Mouse (Mus musculus): ENCODE measurements around the gene Ppfia3. TPM values are rescaled to one million over a fixed set of nuclear protein-coding genes. Genes with fewer than 3 reads are reported as not detected.
A peak's percentile ranks its signal among the peaks of the same experiment; 100 is the strongest.
"Not testable (repeated sequence)": the region's sequence is repeated elsewhere in the genome, so short reads cannot be mapped to it uniquely, and the experiment has no call there.

Ppfia3 gene
- polyA plus RNA-seq, 1 experiment from 2014 or later = 4.1 TPM

DNA sequence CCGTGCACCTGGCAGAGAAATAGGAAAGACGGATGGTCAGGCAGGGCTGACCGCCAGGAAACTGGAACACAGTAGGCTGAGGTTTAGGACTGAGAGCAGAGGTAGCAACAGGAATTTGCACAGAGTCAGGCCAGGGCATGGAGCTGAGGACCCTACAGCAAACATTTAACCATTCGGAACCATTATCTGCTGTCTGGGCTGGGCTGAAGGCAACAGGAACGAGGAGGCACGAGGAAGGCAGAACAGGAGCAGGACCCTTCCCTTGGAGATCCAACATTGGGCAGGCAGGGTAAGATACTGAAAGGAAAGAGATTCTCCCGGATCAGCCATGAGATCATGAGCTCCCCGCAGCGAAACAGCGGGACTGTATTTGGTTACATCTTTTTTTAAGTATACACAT, 41.0 kb upstream of the Ppfia3 start:
- CTCF ChIA-PET = no interaction called here
- ATAC-seq (no peak), DNase-seq (ENCODE audit: low read depth, low spot score) (no peak)
- H3K27me3 ChIP-seq = peaks cover 41% of the 10 kb centered on the region
- no peak for TF ChIP-seq CTCF (IDR thresholded peaks at IDR 0.05)
- POLR2A ChIA-PET = interaction anchor here (0.6 kb wide), 1 partner anchor 27 kb away, joined by 3 read pairs; the partner anchor contains the start of gene Gys1
- in situ Hi-C loops (cut with MboI; ENCODE audit: low pct_unique_long_range_greater_than_20kb) = loop anchor here (10.0 kb wide), 1 partner anchor 103 kb away; no protein-coding TSS in a partner anchor

DNA sequence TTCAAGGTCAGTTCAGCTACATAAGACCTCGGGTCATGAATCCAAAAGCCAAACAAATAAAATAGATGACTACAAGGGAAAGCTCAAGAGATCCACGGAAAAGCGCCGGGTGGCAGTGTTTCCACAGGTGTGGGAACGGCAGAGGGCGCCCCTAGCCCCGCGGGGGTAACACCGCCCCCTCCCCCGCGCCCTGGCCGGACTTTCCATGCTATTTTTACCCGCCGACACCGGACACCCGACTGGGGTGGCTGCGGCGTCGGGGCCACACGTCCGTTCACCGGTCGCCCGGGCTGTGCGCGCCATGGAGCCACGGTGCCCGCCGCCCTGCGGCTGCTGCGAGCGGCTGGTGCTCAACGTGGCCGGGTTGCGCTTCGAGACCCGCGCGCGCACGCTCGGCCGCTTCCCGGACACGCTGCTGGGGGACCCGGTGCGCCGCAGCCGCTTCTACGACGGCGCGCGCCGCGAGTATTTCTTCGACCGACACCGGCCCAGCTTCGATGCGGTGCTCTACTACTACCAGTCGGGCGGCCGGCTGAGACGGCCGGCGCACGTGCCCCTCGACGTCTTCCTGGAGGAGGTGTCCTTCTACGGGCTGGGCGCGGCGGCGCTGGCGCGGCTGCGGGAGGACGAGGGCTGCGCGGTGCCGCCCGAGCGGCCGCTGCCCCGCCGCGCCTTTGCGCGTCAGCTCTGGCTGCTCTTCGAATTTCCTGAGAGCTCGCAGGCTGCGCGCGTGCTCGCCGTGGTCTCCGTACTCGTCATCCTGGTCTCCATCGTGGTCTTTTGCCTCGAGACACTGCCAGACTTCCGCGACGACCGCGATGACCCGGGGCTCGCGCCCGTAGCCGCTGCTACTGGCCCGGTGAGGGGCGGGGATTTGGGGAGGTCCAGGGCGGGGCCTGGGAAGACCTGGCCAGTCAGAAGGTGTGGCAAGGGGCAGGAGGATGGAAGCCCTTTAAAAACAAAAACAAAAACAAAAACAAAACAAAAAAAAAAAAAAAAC, 39.6 kb upstream of the Ppfia3 start:
- no peak for TF ChIP-seq CTCF (IDR thresholded peaks at IDR 0.05)
- ATAC-seq (peak; percentile 33), DNase-seq (ENCODE audit: low read depth, low spot score) (no peak)
- H3K27me3 ChIP-seq = peaks cover 38% of the 10 kb centered on the region
- POLR2A ChIA-PET = interaction anchor here (1.5 kb wide), 1 partner anchor 28 kb away, joined by 3 read pairs; the partner anchor contains the start of gene Gys1
- in situ Hi-C loops (cut with MboI; ENCODE audit: low pct_unique_long_range_greater_than_20kb) = loop anchor here (10.0 kb wide), 1 partner anchor 102 kb away; no protein-coding TSS in a partner anchor
- CTCF ChIA-PET = interaction anchor here (1.0 to 1.6 kb wide), 2 partner anchors 14 to 106 kb away, joined by 4 to 5 read pairs; no protein-coding TSS in a partner anchor

DNA sequence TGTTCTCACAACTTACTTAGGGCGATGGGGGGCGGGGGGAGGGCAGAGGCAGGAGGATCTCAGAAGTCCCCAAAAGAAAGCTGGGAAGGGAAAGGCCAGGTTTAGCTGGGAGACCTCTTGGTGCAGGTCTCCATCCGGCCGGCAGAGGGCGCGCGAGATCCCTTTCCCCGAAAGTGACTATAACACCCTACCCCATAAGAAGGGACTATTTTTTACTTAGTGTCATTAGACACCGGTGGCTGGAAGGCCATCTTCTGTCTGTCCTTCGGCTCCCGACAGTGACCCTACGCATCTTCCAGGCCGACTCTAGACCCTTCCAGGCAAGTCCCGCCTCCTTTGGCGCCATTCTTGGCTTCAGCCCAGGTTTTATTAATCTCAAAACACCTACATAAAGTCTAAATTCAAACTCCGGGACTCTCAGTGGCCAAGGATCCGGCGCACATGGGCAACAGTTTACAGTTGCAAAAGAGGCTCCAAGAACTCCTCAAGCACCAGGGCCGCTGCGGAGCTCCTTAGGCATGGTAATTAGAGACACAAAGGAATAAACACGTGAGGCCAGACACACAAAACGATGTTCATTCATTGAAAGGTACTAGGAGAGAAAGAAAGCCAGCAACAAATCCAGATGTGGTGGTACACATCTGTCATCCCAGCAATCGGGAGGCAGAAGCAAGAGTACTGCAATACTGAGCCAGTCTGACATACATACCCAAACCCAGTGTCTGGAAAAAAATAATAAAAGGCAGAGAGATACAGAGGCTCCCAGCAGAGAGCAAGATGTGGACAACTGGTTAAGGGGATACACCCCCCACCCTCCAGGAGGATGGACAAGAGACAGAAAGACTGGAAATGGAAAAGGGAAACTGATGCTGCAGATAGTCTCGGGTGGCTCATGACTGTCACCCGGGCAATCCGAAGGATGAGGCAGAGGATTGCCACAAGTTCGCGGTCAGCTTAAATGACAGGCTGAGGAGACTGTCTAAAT, 38.6 kb upstream of the Ppfia3 start, which contains the start of gene Kcna7:
Gene Kcna7 (plus strand): TSS at position 563 of the 985 bp plus-strand sequence.
- peaks cover 32% of the 10 kb centered on the region for H3K27me3 ChIP-seq
- in situ Hi-C loops (cut with MboI; ENCODE audit: low pct_unique_long_range_greater_than_20kb) = loop anchor here (10.0 kb wide), 1 partner anchor 101 kb away; no protein-coding TSS in a partner anchor
- ATAC-seq = no peak
- CTCF ChIA-PET = interaction anchor here (1.0 to 2.3 kb wide), 5 partner anchors 13 to 128 kb away, joined by 4 to 5 read pairs (median 4); partner anchors contain the start of gene Slc6a21
- POLR2A ChIA-PET = interaction anchor here (1.5 kb wide), 1 partner anchor 29 kb away, joined by 3 read pairs; the partner anchor contains the start of gene Gys1
- no peak for TF ChIP-seq CTCF (IDR thresholded peaks at IDR 0.05)
- no peak for DNase-seq (ENCODE audit: low read depth, low spot score)

DNA sequence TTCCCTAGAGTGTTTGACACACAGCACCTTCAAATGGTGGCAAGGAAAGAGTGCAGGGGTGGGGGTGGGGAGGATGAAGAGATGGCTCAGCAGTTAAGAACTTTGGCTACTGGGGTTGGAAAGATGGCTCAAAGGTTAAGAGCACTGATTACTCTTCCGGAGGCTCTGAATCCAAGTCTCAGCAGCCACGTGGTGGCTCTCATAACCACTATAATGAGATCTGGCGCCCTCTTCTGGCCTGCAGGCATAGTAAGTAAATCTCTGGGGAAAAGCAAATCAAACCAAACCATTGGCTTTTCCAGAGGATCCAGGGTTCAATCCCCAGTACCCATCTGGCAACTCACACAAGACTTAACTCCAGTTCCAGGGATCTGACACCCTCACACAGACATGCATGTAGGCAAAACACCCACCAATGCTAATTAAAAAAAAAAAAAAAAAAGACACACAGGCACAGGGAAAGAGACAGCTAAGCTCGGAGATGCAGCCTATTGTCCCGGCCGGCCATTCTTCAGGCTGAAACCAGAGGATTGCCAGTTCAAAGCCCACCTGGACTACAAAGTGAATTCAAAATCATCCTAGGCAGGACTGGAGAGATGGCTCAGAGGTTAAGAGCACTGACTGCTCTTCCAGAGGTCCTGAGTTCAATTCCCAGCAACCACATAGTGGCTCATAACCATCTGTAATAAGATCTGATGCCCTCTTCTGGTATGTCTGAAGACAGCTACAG, 36.9 kb upstream of the Ppfia3 start:
- ATAC-seq (no peak), DNase-seq (ENCODE audit: low read depth, low spot score) (no peak)
- in situ Hi-C loops (cut with MboI; ENCODE audit: low pct_unique_long_range_greater_than_20kb) = loop anchor here (10.0 kb wide), 1 partner anchor 99 kb away; no protein-coding TSS in a partner anchor
- H3K27me3 ChIP-seq = peaks cover 23% of the 10 kb centered on the region
- peak; percentile 60 for TF ChIP-seq CTCF (IDR thresholded peaks at IDR 0.05)
- CTCF ChIA-PET = interaction anchor here (0.7 to 2.5 kb wide), 4 partner anchors 103 to 221 kb away, joined by 3 to 5 read pairs (median 4); partner anchors contain the start of gene Slc6a21
- POLR2A ChIA-PET = interaction anchor here (0.7 kb wide), 1 partner anchor 403 kb away, joined by 4 read pairs; no protein-coding TSS in a partner anchor

DNA sequence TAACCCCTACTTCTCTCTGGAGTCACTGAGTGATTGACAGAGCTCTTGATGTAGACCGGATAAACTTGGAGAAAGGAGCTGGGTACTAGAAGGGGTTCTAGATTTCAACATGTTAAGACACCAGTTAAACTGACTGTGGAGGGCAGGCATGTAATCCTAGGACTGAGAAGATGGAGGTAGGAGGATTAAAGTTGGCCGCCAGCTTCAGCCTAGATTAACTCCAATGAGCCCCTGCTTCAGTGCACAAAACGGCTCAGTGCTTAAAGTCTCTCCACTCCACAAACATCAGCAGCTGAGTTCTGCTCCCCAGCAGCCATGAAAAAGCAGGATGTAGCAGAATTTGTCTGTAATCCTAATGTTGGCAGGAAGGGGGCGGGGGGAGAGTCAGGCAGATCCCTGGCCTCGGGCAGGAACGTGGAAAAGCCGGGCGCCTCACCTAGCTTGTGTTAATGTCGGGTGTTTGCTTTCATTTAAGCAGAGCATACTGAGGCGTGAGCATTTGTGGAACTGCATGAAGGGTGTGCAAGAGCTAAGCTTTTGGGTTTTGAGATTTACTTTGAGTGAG, 34.8 kb upstream of the Ppfia3 start:
- DNase-seq (ENCODE audit: low read depth, low spot score) = no peak
- ChIA-PET CTCF (interaction anchor here (2.5 kb wide), 1 partner anchor 101 kb away, joined by 5 read pairs; no protein-coding TSS in a partner anchor), POLR2A (interaction anchor here (2.0 kb wide), 1 partner anchor 17 kb away, joined by 4 read pairs; no protein-coding TSS in a partner anchor)
- no peak for ATAC-seq
- no peak for TF ChIP-seq CTCF (IDR thresholded peaks at IDR 0.05)
- in situ Hi-C loops (cut with MboI; ENCODE audit: low pct_unique_long_range_greater_than_20kb) = loop anchor here (10.0 kb wide), 1 partner anchor 97 kb away; no protein-coding TSS in a partner anchor
- peaks cover 7% of the 10 kb centered on the region for H3K27me3 ChIP-seq

DNA sequence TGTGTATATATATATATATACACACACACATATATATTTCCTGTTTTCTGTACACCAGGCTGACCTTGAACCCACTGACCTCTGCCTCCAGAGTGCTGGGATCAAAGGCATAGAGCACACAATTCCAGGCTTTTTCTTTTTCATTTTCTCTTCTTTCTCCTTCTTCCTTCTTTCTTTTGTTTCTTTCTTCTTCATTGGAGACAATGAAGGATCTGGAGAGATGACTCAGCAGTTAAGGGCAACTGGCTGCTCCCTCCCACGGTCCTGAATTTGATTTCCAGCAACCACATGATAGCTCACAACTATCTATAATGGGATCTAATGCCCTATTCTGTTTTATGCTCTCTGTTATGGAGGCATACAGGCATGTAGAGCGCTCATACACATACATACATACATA, 30.0 kb upstream of the Ppfia3 start:
- no peak for TF ChIP-seq CTCF (IDR thresholded peaks at IDR 0.05)
- CTCF ChIA-PET = interaction anchor here (0.7 to 1.6 kb wide), 3 partner anchors 31 to 98 kb away, joined by 3 to 5 read pairs (median 5); no protein-coding TSS in a partner anchor
- DNase-seq (ENCODE audit: low read depth, low spot score) (no peak), ATAC-seq (no peak)
- H3K27me3 ChIP-seq = no peaks in the 10 kb centered on the region
- in situ Hi-C loops (cut with MboI; ENCODE audit: low pct_unique_long_range_greater_than_20kb) = no loop called here
- POLR2A ChIA-PET = no interaction called here

DNA sequence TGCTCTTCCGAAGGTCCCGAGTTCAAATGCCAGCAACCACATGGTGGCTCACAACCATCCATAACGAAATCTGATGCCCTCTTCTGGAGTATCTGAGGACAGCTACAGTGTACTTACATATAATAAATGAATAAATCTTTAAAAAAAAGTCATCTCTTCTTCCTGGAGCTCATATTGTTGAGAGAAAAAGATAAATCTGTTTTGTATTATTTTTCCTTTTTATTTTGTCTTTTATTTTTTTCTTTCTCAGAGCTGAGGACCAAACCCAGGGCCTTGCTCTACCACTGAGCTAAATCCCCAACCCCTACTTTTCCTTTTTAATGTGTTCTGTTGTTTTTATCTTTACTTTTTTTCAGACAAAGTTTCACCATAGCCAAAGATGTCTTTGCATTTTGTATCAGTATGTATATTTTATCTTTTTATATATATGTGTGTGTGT, 29.5 kb upstream of the Ppfia3 start:
- DNase-seq (ENCODE audit: low read depth, low spot score); ATAC-seq; POLR2A ChIA-PET; H3K27me3 ChIP-seq; in situ Hi-C loops (cut with MboI; ENCODE audit: low pct_unique_long_range_greater_than_20kb): not testable (repeated sequence)
- CTCF ChIA-PET = interaction anchor here (1.4 to 1.6 kb wide), 2 partner anchors 31 to 97 kb away, joined by 5 read pairs; no protein-coding TSS in a partner anchor
- TF ChIP-seq CTCF (IDR thresholded peaks at IDR 0.05) = peak; percentile 62

DNA sequence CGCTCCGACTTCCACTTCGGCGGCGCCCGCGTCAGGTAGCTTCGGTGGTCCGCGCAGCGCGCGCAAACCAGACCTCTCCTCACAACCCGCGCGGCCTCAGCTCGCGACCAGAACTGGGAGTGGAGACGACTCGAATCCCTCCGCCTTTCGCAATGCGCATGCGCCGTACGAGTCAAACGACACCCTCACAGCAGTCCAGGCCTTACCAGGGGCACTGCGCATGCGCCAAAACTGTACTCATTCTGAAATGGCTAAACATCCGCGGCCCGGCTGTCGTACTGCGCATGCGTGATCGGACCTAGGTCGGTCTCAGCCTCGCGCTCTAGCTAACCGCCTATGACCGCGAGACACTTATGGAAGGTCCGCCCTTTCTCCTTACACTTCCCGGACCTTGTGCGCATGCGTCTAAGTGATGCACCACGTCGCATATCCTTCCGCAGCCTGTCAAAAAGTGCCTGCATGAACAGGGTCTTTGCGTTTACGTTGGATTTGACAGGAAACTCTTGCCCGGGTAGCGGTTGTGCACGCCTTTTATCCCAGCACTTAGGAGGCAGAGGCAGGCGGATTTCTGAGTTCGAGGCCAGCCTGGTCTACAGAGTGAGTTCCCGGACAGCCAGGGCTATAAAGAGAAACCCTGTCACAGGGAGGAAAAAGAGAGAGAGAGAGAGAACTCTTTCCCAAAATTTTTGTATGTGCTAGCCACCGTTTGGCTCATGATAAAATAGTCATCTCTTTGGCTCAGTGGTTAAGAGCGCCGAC, 28.9 kb upstream of the Ppfia3 start, which contains the start of gene Snrnp70:
Gene Snrnp70 (minus strand): TSS at position 165 of the 759 bp plus-strand sequence.
- DNase-seq (ENCODE audit: low read depth, low spot score) (peak; percentile 99), ATAC-seq (peak; percentile 93)
- CTCF ChIA-PET = interaction anchor here (0.6 to 1.6 kb wide), 3 partner anchors 30 to 97 kb away, joined by 3 to 5 read pairs (median 5); no protein-coding TSS in a partner anchor
- POLR2A ChIA-PET = interaction anchor here (0.6 to 1.2 kb wide), 2 partner anchors 13 to 132 kb away, joined by 3 read pairs; no protein-coding TSS in a partner anchor
- in situ Hi-C loops (cut with MboI; ENCODE audit: low pct_unique_long_range_greater_than_20kb) = no loop called here
- no peaks in the 10 kb centered on the region for H3K27me3 ChIP-seq
- TF ChIP-seq CTCF (IDR thresholded peaks at IDR 0.05) = no peak
